In genomic region chr1:168284566-168285141, GRCm38 (mm10) we compare ENCODE assay signal across 10 mouse cellular contexts.
DNase-seq lines count a peak whose midpoint lies in the region; ATAC-seq and TF ChIP-seq lines count a peak whose summit lies in the region.
"Had no signal": no experiment of that assay in that cellular context is flagged by ENCODE, and none has a peak within 500 bp of the region (broad histone marks: within the 10 kb centered on the region; RNA-seq: fewer than 3 reads in every experiment).

No protein-coding gene starts in this region.

- peaks cover 32% of the 10 kb centered on the region for H3K4me1 ChIP-seq in lung, embryonic 14.5 days (ENCODE audit: insufficient read depth)
- H3K4me1 ChIP-seq in forebrain, embryonic 10.5 days, result peaks cover 83% of the 10 kb centered on the region
- H3K4me1 ChIP-seq in limb, embryonic 10.5 days, result peaks cover 61% of the 10 kb centered on the region
- H3K4me1 ChIP-seq in stomach, embryonic 14.5 days (ENCODE audit: control insufficient read depth, insufficient read depth, low read length), result peaks cover 41% of the 10 kb centered on the region

- no peak overlapping the region for H3K9ac ChIP-seq in lung, embryonic 14.5 days
- no peak overlapping the region for H3K9ac ChIP-seq in stomach, embryonic 14.5 days (replicated peaks; ENCODE audit: low read depth, low read length)

- no peak overlapping the region; the same call in 1 of the 2 replicates for H3K4me2 ChIP-seq in lung, embryonic 14.5 days
- H3K4me2 ChIP-seq in stomach, embryonic 14.5 days (replicated peaks; ENCODE audit: low read depth, low read length), result no peak overlapping the region

- 24% methylated on average over 9 of the region's 9 CpGs for WGBS in lung, embryonic 14.5 days
- whole genome bisulfite sequencing in forebrain, embryonic 10.5 days, result 29% methylated on average over 9 of the region's 9 CpGs
- WGBS in limb, embryonic 10.5 days, result 56% methylated on average over 9 of the region's 9 CpGs
- 19% methylated on average over 9 of the region's 9 CpGs for WGBS in stomach, embryonic 14.5 days

- no peaks in the 10 kb centered on the region for H3K27me3 ChIP-seq in lung, embryonic 14.5 days (ENCODE audit: insufficient read depth, low read length)
- no peaks in the 10 kb centered on the region for H3K27me3 ChIP-seq in forebrain, embryonic 10.5 days (ENCODE audit: poor library complexity, severe bottlenecking)
- H3K27me3 ChIP-seq in limb, embryonic 10.5 days (ENCODE audit: low read depth, poor library complexity, severe bottlenecking), result no peaks in the 10 kb centered on the region
- no peaks in the 10 kb centered on the region for H3K27me3 ChIP-seq in stomach, embryonic 14.5 days (ENCODE audit: control insufficient read depth, insufficient read depth, low read length)

- TF ChIP-seq CTCF in lung, embryonic 14.5 days (IDR thresholded peaks at IDR 0.05; ENCODE audit: low read depth), result no peak

- ATAC-seq in lung, embryonic 14.5 days (ENCODE audit: insufficient read depth), result no peak
- ATAC-seq in stomach, embryonic 14.5 days (ENCODE audit: insufficient number of reproducible peaks, insufficient read depth, low FRiP score, low read depth), result no peak

- no peak overlapping the region for H3K4me3 ChIP-seq in lung, embryonic 14.5 days (ENCODE audit: low read depth, low read length)
- H3K4me3 ChIP-seq in forebrain, embryonic 10.5 days, result no peak overlapping the region
- no peak overlapping the region for H3K4me3 ChIP-seq in limb, embryonic 10.5 days
- H3K4me3 ChIP-seq in stomach, embryonic 14.5 days (ENCODE audit: low read depth, low read length), result no peak overlapping the region

- DNase-seq in lung, embryonic 14.5 days, result peak; percentile 50
- no peak for DNase-seq in lung, postnatal 14 days
- no peak for DNase-seq in forebrain, embryonic 10.5 days (ENCODE audit: extremely low spot score, low spot score)
- no peak for DNase-seq in limb, embryonic 10.5 days (ENCODE audit: low spot score)
- DNase-seq in cerebellum, adult 11-12 months, result no peak
- no peak for DNase-seq in right cerebral cortex, postnatal 36 days (ENCODE audit: low spot score in 2 of 2)
- no peak for DNase-seq in thymus, postnatal 36 days
- DNase-seq: lung, postnatal 36 days; thymus, postnatal 14 days had no signal

- peak overlapping the region; percentile 56; the same call in 1 of the 2 replicates for H3K27ac ChIP-seq in lung, embryonic 14.5 days (ENCODE audit: low read depth)
- peak overlapping the region; percentile 51 for H3K27ac ChIP-seq in forebrain, embryonic 10.5 days
- peak overlapping the region; percentile 19; the same call in 1 of the 2 replicates for H3K27ac ChIP-seq in limb, embryonic 10.5 days
- H3K27ac ChIP-seq in stomach, embryonic 14.5 days (ENCODE audit: low read length), result 0 out of 2 replicates have a peak overlapping the region, but pooled peaks have one; percentile 35

- H3K36me3 ChIP-seq in lung, embryonic 14.5 days (ENCODE audit: insufficient read depth), result peaks cover 4% of the 10 kb centered on the region; the same call in 1 of the 2 replicates
- 0 out of 2 replicates have a peak, but pooled peaks cover 1% of the 10 kb centered on the region for H3K36me3 ChIP-seq in forebrain, embryonic 10.5 days (replicated peaks)
- peaks cover 9% of the 10 kb centered on the region; the same call in 1 of the 2 replicates for H3K36me3 ChIP-seq in limb, embryonic 10.5 days
- H3K36me3 ChIP-seq in stomach, embryonic 14.5 days (ENCODE audit: control insufficient read depth, insufficient read depth, low read length), result no peaks in the 10 kb centered on the region

- H3K9me3 ChIP-seq in lung, embryonic 14.5 days (ENCODE audit: low read depth, low read length), result no peaks in the 10 kb centered on the region
- no peaks in the 10 kb centered on the region for H3K9me3 ChIP-seq in forebrain, embryonic 10.5 days
- no peaks in the 10 kb centered on the region for H3K9me3 ChIP-seq in limb, embryonic 10.5 days (replicated peaks)
- H3K9me3 ChIP-seq in stomach, embryonic 14.5 days (ENCODE audit: control insufficient read depth, low read depth, low read length), result no peaks in the 10 kb centered on the region
